Mouse (Mus musculus) E14TG2a.4 (cell line): Measurements from ENCODE around the gene Npas3.

Experiments
- CTCF ChIP-seq: conservative IDR thresholded peaks from 2 replicates; pipeline ENCODE4 v1.5.1; 2014; ENCODE audit warnings: low read length
- NANOG ChIP-seq: IDR thresholded peaks from 2 replicates; pipeline ENCODE4 v1.6.1; 2014; ENCODE audit warnings: borderline replicate concordance, low read length, mixed read lengths
- POU5F1 ChIP-seq: IDR thresholded peaks from 2 replicates; pipeline ENCODE4 v1.6.1; 2014; ENCODE audit warnings: low read length, borderline replicate concordance

- TF ChIP-seq CTCF (no peak), POU5F1 (no peak), NANOG (no peak)
Observed at GRCm38 (mm10) chr12:53985851-53986842, 737.7 kb downstream of the Npas3 start.
